Mouse (Mus musculus): ENCODE data around the gene Xcr1. TPM values are rescaled to one million over a fixed set of nuclear protein-coding genes. Genes with fewer than 3 reads are reported as not detected.

Xcr1 gene
- not detected in 2 replicates for polyA plus RNA-seq (2015; fragmentation: Nextera tagmentation; extraction: Ambion mirVana)

DNA sequence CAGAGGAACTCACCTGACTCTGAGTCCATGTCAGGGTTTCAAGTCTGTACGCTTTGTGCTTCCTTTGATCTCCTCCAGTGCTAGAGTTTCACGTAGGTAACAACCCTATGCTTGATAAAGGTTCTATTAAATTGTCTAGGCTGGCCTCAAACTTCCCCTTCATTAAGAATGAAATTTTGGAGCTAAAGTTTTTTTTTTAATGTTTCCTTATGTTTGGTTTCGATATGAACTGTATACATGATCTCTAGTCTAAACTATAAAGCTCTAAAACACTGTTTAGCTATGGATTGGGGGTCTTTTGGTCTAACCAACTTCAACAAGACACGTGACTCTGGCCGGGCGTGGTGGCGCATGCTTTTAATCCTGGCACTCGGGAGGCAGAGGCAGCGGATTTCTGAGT, at the start of gene Xcr1:
Xcr1 (minus strand) TSS at position 101 of the 400 bp plus-strand sequence.
- no peaks in the 10 kb centered on the region for H3K27me3 ChIP-seq
- 73% methylated on average over 9 of the region's 9 CpGs for WGBS (ENCODE audit: insufficient replicate concordance)
- H3K4me3 ChIP-seq (replicated peaks): no peak within 1 kb of the TSS
- no peak within 1 kb of the TSS for H3K9ac ChIP-seq
- H3K4me2 ChIP-seq: no peak within 1 kb of the TSS
- DNase-seq: no peak
- no peak for ATAC-seq (ENCODE audit: low read depth)
- no peak within 1 kb of the TSS for H3K27ac ChIP-seq
- H3K9me3 ChIP-seq (replicated peaks): no peaks in the 10 kb centered on the region
- H3K36me3 ChIP-seq: no peaks in the 10 kb centered on the region
- no peaks in the 10 kb centered on the region for H3K4me1 ChIP-seq (replicated peaks)

DNA sequence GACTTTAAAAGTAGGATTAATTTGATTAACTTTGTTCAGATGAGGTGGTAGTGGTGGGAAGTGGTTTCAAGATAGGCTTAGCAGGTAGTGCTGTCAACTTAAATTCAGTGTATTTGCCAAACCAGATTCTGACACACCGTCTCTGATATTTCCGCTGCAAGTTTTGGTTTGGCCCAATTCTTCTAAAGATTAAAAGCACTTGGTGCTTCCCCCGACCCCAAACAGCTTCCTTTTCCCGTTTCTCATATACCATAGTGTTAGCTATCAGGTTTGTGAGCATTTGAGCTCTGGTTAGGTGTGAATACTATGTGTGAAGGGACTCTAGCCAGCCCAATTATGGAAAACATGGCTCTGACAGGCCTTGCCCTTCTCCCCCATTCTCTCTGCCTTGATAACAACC, 10.2 kb upstream of the Xcr1 start:
- H3K36me3 ChIP-seq: no peaks in the 10 kb centered on the region
- H3K4me3 ChIP-seq (replicated peaks): no peak overlapping the region
- no peak for ATAC-seq (ENCODE audit: low read depth)
- no peak overlapping the region for H3K4me2 ChIP-seq
- H3K4me1 ChIP-seq (replicated peaks): no peaks in the 10 kb centered on the region
- no peak overlapping the region for H3K9ac ChIP-seq
- no peak overlapping the region for H3K27ac ChIP-seq
- no peaks in the 10 kb centered on the region for H3K9me3 ChIP-seq (replicated peaks)
- DNase-seq: no peak
- 35% methylated on average over 4 of the region's 4 CpGs for WGBS (ENCODE audit: insufficient replicate concordance)
- H3K27me3 ChIP-seq: no peaks in the 10 kb centered on the region

DNA sequence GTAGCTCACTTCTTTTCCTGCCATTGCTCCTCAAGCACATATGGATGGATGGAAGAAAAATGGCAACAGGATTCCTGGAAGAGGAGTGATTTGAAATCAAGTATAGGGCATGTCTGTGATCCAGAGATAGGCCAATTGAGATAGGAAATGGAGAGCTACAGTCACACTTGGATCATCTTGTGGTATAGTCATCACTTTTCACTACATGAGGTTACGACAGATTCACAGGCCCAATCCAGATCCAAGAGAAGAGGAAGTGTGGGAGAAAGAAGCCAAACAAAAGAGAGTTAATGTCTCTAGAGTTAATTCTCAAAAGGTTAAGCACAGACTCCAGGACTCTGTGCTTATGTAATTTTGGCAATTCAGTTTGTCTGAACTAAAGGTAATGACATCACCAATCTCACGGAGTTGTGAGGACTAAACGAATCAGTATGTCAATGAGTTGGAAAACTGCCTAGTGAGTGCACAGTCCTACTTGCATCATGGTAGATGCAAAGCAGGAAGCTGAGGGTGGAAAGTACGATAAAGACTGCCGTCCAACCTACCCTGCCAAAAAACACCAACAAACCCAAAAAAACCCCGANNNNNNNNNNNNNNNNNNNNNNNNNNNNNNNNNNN, 7.4 kb upstream of the Xcr1 start:
- no peaks in the 10 kb centered on the region for H3K4me1 ChIP-seq (replicated peaks)
- DNase-seq: no peak
- 35% methylated on average over 6 of the region's 6 CpGs for WGBS (ENCODE audit: insufficient replicate concordance)
- H3K4me2 ChIP-seq: no peak overlapping the region
- no peaks in the 10 kb centered on the region for H3K36me3 ChIP-seq
- no peak for ATAC-seq (ENCODE audit: low read depth)
- no peaks in the 10 kb centered on the region for H3K9me3 ChIP-seq (replicated peaks)
- H3K9ac ChIP-seq: no peak overlapping the region
- no peak overlapping the region for H3K4me3 ChIP-seq (replicated peaks)
- H3K27me3 ChIP-seq: no peaks in the 10 kb centered on the region
- H3K27ac ChIP-seq: no peak overlapping the region

DNA sequence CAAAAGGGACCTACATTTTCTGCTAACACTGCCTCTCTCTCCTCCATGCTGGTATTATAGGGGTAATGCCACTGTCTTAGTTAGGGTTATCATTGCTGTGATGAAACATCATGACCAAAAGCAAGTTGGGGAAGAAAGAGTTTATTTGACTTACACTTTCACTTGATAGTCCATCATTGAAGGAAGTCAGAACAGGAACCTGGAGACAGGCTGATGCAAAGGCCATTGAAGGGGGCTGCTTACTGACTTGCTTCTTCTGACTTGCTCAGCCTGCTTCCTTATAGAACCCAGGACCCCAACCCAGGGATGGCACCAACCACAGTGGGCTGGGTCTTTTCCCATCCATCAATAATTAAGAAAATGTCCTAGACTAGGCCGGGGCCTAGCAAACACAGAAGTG, 1.8 kb upstream of the Xcr1 start:
- Histone ChIP-seq H3K4me1 (replicated peaks) (no peaks in the 10 kb centered on the region), H3K9me3 (replicated peaks) (no peaks in the 10 kb centered on the region), H3K27me3 (no peaks in the 10 kb centered on the region), H3K4me2 (no peak overlapping the region), H3K4me3 (replicated peaks) (no peak overlapping the region), H3K9ac (no peak overlapping the region), H3K27ac (no peak overlapping the region), H3K36me3 (no peaks in the 10 kb centered on the region)
- ATAC-seq (ENCODE audit: low read depth): no peak
- WGBS (ENCODE audit: insufficient replicate concordance): 55% methylated on average over 1 of the region's 1 CpGs
- no peak for DNase-seq

DNA sequence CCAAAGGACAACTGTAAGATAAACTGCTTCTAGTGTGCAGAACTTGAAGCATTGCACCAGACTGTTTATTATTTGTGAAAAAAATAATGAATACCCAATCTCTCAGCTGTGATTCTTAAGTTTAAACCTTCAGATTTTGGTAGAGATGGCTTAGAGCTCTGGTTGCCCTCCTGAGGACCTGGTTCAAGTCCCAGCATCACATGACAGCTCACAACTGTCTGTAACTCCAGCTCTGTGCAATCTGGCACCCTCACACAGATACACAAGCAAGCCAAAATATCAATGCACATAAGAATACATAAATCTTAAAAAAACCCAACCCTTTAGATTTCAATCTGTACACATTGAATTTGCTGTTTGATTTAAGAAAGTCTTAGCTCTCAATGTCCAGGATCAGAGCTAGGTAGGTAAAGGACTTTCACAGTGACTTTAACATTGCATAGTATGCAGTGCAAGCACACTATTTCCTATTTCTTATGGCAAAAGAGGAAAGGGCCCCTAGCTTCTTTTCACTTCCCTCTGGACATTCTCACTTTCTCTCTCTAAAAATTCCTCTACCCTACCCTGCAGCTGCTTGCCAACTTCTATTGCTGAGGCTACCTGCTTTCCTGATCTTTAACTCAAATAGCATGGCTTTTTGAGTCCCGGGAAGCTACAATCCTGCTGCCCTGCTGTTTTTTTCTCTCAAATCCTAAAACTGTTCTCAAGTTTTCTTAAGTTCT, 1.2 kb upstream of the Xcr1 start:
- Histone ChIP-seq H3K4me1 (replicated peaks) (no peaks in the 10 kb centered on the region), H3K9me3 (replicated peaks) (no peaks in the 10 kb centered on the region), H3K9ac (no peak overlapping the region), H3K36me3 (no peaks in the 10 kb centered on the region), H3K4me2 (no peak overlapping the region), H3K27ac (no peak overlapping the region), H3K4me3 (replicated peaks) (no peak overlapping the region), H3K27me3 (no peaks in the 10 kb centered on the region)
- WGBS (ENCODE audit: insufficient replicate concordance): 62% methylated on average over 1 of the region's 1 CpGs
- ATAC-seq (ENCODE audit: low read depth) (no peak), DNase-seq (no peak)

DNA sequence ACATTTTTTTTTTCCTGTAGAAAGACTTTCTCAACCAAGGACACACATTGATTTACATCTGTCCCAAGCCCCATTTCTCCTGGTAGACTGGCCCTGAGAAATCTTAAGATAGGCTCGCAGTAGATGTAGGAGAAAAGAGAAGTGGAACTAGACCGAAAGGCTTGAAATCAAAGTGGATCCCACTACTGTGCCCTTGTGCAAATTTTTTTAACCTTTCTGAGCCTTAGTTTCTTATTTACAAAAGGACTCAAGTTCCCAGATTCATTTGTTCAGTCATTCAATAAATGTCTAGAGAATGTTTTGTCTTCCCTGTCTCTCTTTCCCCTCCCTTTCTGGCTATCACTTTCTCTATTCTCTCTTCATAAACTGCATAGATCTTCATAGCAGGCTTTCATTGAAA, 5.0 kb downstream of the Xcr1 start:
- 69% methylated on average over 2 of the region's 2 CpGs for WGBS (ENCODE audit: insufficient replicate concordance)
- Histone ChIP-seq H3K4me2 (no peak overlapping the region), H3K27ac (no peak overlapping the region), H3K4me1 (replicated peaks) (peaks cover 3% of the 10 kb centered on the region; the same call in 1 of the 2 replicates), H3K36me3 (no peaks in the 10 kb centered on the region), H3K9me3 (replicated peaks) (no peaks in the 10 kb centered on the region), H3K4me3 (replicated peaks) (no peak overlapping the region), H3K9ac (no peak overlapping the region), H3K27me3 (no peaks in the 10 kb centered on the region)
- ATAC-seq (ENCODE audit: low read depth) (no peak), DNase-seq (no peak)

DNA sequence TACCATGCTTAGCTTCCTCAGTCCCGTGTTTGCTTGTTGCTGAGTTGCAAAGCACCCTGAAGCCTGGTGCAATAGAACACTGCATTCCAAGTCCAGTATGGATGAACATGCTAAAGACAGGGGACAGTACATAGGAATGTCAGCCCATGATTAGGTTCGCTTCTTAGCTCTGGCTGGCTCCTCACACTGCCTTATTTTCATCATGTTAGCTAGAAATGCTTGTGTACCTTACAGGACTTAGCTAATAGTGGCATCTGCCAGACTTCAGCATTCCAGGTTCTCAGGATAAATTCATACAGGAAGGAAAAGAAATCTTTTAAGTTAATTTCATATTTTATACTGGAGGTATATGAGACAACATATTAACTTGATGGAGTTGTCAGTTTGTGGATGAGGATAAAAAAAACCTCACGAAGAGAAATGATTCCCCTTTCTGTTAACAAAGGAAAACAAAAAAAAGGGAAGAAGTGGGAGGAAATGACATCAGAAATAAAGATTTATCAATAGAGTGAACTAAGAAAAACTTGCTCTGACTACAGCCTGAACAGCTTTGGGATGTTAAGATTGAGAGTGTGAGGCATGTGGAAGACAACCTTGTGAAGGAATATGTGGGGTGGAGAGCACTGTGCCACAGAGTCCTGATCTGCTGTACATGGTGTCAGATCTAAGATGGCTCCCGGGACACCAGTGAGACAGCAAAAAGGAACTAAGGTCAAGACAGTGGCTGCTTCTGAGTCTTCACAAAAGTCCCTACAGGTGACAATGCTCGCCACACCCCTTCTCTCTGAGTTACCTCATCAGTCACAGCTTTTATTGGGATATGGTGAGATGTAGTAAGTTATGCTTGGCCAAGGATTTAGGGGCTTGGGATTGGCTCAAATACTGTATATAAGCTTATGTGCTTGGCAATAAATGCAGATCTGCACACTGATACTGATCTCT, 9.1 kb downstream of the Xcr1 start:
- 39% methylated on average over 5 of the region's 5 CpGs for WGBS (ENCODE audit: insufficient replicate concordance)
- H3K27ac ChIP-seq: peak overlapping the region; percentile 60
- peak overlapping the region; percentile 56 for H3K9ac ChIP-seq
- DNase-seq: no peak
- no peak for ATAC-seq (ENCODE audit: low read depth)
- H3K27me3 ChIP-seq: no peaks in the 10 kb centered on the region
- H3K9me3 ChIP-seq (replicated peaks): no peaks in the 10 kb centered on the region
- no peaks in the 10 kb centered on the region for H3K36me3 ChIP-seq
- H3K4me2 ChIP-seq: peak overlapping the region; percentile 69
- H3K4me1 ChIP-seq (replicated peaks): peaks cover 34% of the 10 kb centered on the region
- H3K4me3 ChIP-seq (replicated peaks): peak overlapping the region; percentile 49

DNA sequence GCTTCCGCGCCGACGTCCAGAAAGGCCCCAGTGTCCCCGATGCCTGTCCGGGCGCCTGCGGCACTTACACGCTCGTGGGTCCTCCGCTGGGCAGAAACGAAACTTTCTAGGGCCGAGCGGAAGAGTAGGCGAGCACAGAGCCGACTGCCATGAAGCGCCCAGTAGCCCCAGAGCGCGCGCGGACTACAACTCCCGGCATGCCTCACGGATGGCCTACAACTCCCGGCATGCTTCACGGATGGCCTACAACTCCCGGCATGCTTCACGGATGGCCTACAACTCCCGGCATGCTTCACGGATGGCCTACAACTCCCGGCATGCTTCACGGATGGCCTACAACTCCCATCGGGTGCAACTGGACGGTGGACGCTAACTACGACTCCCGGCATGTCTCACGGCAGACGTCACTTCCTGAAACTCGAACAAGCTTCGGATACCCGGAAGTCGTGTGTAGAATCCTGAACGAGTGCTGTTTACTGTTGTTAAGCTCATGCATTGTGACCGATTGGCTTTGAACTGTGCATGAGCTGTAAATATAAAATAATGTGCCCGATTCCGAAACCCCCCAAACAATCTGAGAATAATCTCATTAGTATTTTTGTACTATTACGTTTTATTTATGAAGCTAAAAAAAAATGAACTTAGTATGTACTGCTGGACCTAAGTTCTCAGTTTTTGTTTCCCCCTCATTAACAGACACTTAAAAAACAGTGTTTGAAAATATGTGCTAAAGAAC, 9.9 kb downstream of the Xcr1 start, which contains the start of gene Fyco1:
Fyco1 (minus strand) TSS at position 187 of the 736 bp plus-strand sequence.
- H3K27ac ChIP-seq: peak within 1 kb of the TSS; percentile 89
- peak within 1 kb of the TSS; percentile 92 for H3K4me3 ChIP-seq (replicated peaks)
- H3K4me2 ChIP-seq: peak within 1 kb of the TSS; percentile 91
- H3K9ac ChIP-seq: peak within 1 kb of the TSS; percentile 92
- ATAC-seq (ENCODE audit: low read depth) (peak; percentile 95), DNase-seq (peak; percentile 95)
- no peaks in the 10 kb centered on the region for H3K9me3 ChIP-seq (replicated peaks)
- peaks cover 38% of the 10 kb centered on the region for H3K4me1 ChIP-seq (replicated peaks)
- WGBS (ENCODE audit: insufficient replicate concordance): under 1% methylated on average over 47 of the region's 47 CpGs
- H3K27me3 ChIP-seq: no peaks in the 10 kb centered on the region
- no peaks in the 10 kb centered on the region for H3K36me3 ChIP-seq

DNA sequence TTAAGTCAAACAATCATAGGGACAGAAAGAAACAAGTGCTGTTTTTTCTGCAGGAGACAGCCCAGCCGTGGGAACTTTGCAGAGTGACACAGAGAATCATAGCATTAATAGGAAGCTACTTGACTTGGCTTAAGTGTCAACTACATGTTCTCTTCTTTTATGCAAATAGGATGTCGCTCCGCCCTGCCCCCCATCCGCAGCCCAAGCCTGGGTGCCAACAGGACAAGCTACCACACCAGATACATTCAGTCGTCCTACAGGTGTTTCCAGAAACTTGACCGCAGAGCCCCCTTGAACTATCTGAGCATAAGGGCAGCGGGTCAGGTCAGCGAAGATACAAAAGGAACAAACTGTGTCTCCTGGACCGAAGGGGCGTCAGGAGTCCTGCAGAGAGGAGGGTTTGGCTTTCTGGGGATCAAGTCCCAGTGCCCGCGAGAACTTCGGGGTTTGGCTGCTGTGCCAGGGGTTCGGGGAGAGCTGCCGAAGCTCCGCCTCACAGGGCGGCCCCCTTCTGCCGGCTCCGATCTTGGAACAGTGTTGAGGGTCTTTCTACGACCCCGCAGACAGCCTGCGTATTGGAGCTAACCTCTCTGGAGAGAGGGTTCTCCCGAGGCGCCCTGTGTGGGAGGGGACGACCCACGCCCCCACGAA, 10.6 kb downstream of the Xcr1 start:
- ATAC-seq (ENCODE audit: low read depth) (peak; percentile 59), DNase-seq (peak; percentile 65)
- Histone ChIP-seq H3K4me2 (peak overlapping the region; percentile 91), H3K27me3 (no peaks in the 10 kb centered on the region), H3K4me1 (replicated peaks) (peaks cover 45% of the 10 kb centered on the region), H3K9me3 (replicated peaks) (no peaks in the 10 kb centered on the region), H3K9ac (peak overlapping the region; percentile 92), H3K4me3 (replicated peaks) (peak overlapping the region; percentile 92), H3K36me3 (no peaks in the 10 kb centered on the region), H3K27ac (peak overlapping the region; percentile 89)
- 0% methylated on average over 27 of the region's 27 CpGs for WGBS (ENCODE audit: insufficient replicate concordance)

DNA sequence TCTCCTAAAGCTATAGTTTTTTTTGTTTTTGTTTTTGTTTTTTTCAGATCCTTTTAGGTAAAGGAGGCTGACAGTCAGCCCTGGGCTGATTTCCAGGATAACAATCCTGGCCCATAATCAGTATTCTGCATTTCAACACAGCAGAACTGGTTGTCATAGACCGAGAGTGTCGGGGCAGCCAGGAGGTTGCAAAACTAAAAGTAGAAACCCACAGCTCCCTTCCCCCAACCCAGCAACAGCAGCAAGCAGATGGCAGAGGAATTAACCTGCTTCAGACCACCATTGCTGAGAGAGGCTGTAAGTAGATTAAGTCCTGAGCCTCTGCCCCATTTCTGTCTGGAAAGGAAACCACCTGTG, 11.1 kb downstream of the Xcr1 start:
- peak overlapping the region; percentile 92 for H3K4me3 ChIP-seq (replicated peaks)
- DNase-seq: peak; percentile 29

More for the DNA sequence above, 11.1 kb downstream of the Xcr1 start:
- no peak for ATAC-seq (ENCODE audit: low read depth)
- Histone ChIP-seq H3K4me1 (replicated peaks) (peaks cover 50% of the 10 kb centered on the region), H3K27me3 (no peaks in the 10 kb centered on the region), H3K4me2 (peak overlapping the region; percentile 91), H3K36me3 (no peaks in the 10 kb centered on the region), H3K9me3 (replicated peaks) (no peaks in the 10 kb centered on the region), H3K9ac (peak overlapping the region; percentile 92), H3K27ac (peak overlapping the region; percentile 89)
- WGBS (ENCODE audit: insufficient replicate concordance): 0% methylated on average over 2 of the region's 2 CpGs
